Mouse (Mus musculus) 3134 (cell line): ENCODE measurements around the gene Susd6.
A peak's percentile ranks its signal among the peaks of the same experiment; 100 is the strongest.

ENCODE experiments used
- DNase-seq: peaks from one replicate; pipeline ENCODE4 v3.0.0-alpha.2; 2011; ENCODE audit warnings: low spot score; ENCODE audit not compliant: insufficient read length; ENCODE audit errors: extremely low read depth

The Susd6 gene

DNA sequence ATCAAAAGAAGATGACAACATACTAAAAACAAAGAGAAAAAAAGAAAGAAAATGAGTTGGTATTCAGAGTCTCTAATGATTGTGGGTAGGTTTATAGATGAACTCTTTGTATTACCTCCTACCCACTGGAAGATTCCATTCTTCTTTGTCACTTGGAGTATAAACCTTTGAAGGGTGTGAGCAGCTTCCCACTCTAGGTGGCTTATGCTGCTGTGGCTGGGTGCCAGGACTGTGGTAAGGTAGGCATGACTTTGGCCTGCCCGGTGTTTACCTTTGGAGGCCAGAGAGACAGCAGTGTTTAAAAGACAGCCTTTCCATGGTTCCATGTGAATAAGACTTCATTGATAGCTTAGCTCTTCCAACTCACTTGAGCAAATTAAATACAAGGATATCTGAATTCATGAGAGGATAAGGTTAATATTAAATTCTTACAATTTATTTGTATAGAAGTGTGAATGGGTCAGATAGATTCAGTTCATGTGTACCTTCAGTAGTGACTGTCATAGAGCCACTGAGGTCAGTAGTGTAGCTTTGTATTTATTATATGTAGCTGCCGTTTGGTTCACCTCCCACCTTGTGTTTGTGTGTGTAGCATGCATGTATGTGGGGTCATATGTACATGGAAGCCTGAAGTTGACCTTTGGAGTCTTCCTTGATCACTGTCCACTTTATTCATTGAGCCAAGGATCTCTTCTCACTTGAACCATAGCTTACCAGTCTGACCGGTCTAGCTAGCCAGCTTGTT, 44.0 kb downstream of the Susd6 start:
- peak; percentile 22 for DNase-seq

DNA sequence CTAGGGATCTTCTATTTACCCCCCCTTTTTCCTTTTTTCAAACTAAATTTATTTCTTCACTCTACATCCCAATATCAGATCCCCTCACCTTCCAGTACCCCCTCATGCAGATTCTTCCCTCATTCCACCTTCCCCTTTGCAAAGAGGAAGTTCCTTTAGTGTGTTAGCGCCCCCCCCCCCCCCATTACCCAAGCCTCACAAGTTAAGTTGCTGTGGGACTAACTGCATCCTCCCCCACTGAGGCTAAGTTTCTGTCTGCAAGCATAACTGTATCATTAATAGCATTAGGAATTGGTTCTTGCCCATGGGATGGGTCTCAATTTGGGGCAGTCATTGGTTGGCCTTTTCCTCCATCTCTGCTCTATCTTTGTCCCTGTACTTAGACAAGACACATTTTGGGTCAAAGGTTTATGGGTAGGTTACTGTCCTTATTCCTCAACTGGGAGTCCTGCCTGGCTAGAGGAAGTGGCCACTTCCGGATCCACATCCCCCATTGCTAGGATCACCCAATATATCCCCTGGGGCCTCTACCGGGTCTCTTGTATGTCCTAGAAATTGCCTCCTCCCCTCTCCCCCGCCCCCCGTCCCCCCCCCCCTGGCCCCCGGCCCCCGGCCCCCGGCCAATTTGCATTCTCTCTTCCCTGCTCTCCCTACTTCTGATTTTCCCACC, 44.7 kb downstream of the Susd6 start:
- DNase-seq, result no peak

DNA sequence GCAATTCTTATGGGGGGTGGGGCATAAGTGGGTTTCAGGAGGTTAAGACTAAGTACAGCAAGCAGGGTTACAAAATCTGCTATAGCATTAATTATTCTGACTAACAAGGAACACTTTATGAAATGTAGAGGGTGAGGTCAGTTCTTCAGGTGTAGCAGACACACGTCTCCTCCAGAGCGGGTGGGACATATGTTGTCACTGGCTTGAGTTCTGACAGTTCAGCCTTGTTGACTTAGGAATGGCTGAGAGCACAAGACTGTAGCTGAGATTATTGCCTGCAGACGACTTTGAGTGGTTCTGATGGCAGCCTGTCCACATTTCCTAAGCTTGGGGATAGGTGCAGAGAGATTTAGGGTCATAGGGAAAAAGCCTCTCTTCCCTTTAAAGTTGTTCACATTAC, 47.3 kb downstream of the Susd6 start:
- DNase-seq, result no peak

DNA sequence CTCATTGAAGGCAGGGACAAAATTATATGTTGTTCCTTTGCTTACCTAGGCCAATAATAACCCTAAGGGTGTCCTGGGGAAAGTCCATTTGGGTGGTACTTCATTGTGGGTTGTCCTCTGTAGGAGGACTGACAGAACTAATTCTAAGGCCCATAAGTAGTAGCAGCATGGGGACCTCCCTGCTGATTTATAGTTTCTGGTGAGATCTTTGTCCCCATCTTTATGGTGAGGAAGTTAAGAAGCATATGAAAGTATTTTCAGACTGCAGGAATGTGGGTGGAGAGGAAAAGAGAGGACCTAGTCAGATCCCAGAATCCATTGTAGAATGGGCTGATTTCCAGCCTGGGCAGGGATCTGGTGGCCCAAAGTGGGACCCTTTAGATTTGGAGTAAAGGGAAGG, 48.0 kb downstream of the Susd6 start:
- no peak for DNase-seq

DNA sequence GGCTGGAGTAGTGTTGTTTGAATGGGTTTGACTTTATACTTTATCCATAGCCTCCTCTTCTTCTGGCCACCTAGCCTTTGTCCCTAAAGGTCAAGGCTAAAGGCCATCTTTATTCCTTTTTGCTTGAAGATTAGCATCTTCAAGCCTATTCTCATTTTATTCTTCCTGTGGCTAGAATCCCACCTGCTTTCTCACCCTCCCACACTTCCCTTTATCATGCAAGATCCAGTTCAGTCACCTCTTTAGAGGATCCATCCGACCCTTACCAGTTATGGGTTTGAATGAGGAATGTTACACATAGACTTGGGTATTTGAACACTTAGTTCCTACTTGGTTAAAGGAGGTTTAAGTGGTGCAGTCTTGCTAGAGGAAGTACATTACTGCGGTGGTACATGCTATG, 48.5 kb downstream of the Susd6 start:
- no peak for DNase-seq

DNA sequence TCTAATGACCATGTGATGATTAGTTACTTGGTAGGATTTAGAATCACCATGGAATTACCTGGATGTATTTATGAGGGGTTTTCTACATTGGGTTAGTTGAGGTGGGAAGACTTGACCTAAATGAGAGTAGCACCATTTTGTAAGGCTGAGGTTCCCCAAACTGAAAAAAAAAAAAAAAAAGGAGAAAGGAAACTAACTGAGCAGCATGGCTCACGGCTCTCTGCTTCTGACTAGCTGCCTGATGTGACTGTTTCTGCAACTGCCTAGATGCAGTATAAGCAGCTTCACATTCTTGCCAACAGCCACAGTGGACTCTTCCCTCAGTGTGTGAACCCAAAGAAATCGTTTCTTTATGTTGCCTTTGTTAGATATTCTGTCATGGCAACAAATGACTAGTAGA, 49.3 kb downstream of the Susd6 start:
- DNase-seq, result no peak

DNA sequence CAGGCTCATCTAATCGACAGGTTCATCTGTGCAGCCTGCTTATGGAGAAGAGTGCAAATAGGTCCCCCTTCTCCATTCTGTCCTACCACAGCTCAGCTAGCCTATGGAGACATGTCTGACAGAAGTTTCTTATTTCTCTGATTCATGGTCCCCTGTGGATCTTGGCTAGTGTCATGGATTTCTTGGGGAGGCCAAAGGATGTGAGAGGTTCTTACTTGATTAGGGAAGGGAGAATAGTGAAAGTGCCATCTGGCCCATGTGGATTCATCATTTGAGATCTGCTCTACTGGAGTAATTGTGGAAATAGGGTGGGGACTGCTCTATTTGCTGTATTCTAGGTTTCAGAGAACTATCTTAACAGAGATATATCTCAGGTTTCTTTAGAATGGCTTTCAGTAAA, 51.3 kb downstream of the Susd6 start:
- no peak for DNase-seq

DNA sequence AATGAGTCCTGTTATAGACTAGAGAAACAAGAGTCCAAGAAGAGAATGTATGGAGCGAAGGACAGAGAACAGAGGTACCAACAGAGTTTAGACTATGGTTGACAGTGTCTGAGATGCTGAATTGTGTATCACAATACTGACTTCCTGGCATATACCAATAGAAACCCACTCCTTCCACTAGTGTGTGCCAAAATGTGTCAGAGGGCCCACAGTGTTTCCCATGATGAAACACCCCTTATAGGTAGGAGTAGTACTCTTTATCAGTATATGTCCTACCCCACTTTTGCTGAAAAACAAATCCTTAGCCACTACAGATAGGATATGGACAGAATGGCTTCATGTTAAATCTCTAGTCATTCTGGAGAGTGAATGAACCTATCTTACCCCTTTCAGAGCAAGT, 52.3 kb downstream of the Susd6 start:
- no peak for DNase-seq

DNA sequence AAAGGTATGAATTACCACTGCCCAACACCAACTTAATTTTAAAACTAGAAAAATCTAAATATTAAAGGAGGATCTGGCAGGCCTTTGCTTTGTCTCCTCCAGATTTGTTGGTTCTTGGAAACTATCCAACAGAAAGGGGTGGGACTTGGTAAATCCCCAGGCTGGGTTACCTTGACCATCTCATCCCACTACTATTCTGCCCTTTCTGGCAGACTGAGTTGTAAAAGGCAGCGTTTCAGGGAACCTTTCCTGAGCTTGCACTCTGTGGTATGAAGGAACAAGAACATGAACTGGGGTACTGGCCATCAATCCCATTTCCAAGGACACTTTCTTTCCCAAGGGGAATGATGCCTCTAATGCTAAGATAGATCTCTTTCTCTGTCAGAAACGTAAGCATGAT, 52.9 kb downstream of the Susd6 start:
- no peak for DNase-seq

DNA sequence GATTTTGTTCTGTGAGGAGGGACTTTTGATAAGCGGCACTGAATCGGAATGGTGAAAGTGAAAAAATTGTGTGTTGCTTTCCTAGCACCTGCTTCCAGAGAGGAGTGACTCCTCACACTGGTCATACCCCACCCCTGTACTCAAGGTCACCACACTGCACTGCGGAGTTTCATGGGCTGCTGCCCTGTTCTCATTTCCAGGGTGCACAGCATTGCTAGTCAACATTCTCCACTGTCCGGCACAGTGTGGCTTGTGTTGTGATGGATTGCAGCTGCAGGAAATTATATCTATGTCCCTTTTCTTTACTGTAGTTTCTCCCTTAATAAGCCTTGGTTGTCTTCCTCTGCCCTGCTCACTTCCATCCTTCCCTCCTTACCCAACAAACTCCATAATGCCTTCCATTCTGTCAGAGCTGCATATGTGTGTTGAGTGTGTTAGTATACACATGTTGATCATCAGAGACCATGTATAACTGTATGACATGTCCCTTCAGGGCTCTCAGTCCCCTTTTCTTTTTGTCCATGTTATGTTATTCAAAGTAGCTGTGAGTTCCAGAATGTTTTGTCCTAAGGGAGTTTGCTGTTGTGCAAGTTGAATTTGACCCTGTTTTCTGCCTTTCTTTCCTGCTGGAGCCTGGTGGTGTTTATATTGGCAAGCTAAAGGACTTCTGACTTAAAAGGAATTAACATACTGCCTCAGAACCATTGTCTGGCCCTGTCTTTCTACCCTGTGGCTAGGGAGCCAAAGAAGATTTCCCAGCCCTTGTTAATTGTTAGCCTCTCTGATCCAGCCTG, 53.5 kb downstream of the Susd6 start:
- no peak for DNase-seq

DNA sequence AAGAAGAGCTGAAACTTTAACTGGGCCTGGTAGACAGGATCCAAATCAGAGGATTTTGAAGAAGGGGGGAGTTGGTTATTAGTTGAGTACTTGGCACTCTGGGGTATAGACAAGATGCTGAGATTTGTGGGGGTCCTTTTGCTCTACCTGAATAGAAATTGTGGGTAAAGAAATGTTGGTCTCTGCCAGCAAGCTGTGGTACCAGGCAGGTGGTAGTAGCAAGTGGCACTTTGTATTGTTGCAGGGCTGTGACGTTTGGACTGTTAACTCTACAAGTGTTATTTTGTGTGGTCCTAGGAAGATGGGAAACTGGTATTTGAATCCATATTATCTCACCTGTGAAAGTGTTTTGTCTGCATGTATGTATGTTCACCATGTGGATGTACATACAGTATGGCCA, 55.6 kb downstream of the Susd6 start:
- no peak for DNase-seq

DNA sequence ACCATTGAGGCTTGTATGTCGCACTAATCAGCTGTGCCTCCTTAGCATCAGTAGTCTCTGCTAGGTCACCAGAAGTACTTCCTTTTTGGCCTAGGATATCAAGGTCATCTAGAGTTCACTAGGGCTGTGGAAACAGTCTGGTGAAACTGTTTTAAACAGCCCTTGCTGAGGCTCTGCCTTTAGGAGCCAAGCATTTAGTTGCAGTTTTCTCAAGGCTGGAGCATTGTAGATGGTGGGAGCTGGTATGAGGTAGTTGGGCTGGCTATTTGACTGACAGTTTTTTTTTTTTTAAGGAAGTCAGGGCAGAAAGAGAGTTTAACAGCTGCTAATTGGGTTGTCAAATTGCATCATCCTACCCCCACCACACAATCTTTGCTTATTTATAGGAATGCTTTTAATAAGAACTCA, 56.6 kb downstream of the Susd6 start:
- DNase-seq, result no peak

DNA sequence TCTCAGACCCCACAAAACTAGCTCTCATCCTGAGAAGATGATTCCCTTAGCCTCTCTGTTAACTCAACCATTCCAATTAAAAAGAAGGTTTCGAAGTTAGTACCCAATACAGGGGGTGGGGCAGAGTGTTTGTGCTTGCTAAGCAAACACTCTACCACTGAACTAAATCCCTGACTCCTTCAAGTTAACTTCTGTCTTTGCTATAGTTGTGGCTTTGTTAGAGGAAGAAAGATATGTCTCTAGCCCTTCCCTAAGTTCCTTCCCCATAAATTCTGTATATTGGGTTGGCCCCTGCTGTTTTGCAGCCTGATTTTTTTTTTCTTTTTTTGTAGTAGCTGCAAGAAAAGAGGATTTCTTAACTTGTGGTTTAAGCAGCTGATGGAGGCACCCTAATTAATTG, 61.7 kb downstream of the Susd6 start:
- no peak for DNase-seq

DNA sequence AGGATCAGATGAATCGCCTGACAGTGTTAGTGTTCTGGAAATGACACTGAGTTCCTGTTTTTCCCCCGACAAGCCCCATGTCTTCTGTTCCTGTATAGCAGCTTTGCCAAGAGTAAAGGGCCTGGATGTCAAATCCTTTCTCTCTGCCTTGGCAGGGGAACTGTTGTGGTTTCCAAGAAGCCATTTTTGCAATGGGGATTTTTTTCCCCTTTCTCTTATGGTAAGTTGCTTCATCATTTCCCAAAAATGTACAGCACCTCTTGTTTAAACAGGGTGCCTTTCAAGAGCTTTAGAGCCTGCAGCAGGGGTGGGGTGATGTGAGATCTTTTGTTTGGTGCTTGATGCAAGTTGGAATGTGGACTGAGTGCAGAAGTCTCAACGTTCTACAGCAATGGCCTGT, 63.4 kb downstream of the Susd6 start:
- peak; percentile 52 for DNase-seq

DNA sequence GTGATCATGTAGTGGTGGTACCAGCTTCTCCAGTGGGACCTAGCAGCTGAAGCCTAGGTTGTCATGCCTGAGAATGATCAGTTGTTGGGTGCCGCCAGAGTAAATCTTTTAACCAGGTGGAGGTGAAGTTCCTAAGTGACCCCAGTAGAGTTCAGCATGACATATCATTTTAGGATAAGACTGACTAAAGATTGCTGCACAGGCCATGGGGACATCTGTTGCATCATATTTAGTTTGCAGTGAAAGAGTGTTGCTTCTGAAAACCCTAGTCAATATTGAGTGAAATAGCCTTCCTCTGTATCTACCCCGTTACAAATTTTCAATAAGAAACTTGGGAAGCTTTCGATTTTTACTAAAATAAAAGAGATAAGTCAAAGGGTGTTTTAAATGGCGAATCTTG, 64.4 kb downstream of the Susd6 start:
- DNase-seq, result no peak

DNA sequence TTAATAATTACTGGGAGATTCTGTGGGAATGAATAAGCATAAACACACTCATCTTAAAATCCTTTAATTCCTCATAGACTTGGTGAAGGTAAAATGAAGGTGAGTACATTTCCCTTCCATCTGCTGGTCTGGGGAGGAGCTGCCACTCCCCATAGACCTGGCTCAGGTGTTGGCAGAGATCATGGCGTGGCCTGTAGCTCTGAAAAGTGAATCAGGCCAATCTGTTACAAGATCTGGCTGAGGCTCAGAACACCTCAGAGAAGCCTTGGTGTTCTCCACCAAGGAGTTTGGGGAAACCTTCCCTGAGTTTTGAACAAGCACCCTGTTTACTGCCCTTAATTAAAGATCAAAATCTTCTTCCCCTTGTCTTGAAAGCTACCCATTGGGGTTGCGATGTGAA, 64.8 kb downstream of the Susd6 start:
- DNase-seq, result no peak

DNA sequence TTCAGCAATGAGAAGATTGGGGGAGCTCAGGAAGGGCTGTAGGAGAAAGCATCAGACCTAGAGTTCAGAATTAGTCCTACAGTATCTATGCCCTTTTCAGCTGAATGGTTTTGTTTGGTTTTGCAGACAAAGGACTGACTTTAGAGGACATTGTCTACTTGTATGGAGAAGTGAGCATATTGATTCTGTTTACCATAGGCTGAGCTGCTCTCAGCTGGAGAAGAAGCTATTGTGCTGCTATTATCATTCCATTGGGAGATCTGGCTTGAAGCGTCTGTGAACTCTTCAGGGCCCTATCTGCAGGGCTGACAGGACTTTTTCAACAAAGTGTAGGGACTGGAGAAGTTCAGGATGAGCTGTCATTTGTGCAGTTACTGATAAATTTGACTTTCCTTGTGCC, 65.3 kb downstream of the Susd6 start:
- no peak for DNase-seq

DNA sequence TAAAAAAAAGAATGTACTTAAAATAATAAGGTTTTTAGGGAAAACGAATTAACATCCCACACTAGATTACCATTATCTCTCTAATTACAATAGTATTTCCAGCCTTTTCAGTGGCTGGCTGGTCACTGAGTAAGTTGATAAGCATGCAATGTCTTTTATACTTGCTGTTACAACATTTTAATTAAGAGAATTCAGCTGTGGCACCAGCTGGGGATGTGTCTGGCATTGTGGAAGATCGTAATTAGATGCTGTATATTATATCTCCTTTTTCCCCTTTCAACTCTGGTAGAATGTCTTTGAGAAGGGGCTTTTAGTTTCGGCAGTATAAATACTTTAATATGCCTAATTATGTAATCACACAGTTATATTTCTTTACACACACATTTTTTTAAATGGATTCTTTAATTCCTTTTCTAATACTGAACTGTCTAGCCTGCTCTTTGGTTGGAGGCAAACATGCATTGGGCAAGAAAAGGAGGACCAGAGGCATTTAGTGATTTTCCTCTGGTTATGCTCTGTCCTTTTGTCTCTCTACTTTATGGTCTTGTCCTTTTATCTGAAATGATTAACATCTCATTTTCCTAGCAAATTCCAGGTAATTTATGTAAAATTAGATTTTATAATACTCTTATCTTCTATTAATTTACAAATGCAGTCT, 67.5 kb downstream of the Susd6 start:
- DNase-seq, result no peak

DNA sequence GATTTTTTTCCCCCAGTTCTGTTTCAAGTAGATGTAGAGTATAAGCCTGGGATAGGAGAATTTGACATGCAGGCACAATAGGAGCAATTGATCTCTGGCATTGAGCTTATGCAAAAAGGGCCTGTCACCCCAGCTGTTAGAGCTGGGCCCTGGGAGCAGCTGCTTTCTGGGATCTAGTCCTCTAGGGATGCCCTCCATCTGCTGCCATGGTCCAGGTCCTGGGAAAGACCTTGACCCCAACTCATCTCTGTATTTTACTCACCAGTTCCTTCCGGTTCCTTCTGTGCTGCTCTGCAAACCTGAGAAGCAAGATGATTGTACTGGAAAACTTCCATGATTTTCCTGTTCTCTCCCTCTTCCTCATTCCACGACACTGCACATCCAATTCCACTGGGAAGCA, 68.0 kb downstream of the Susd6 start:
- no peak for DNase-seq

DNA sequence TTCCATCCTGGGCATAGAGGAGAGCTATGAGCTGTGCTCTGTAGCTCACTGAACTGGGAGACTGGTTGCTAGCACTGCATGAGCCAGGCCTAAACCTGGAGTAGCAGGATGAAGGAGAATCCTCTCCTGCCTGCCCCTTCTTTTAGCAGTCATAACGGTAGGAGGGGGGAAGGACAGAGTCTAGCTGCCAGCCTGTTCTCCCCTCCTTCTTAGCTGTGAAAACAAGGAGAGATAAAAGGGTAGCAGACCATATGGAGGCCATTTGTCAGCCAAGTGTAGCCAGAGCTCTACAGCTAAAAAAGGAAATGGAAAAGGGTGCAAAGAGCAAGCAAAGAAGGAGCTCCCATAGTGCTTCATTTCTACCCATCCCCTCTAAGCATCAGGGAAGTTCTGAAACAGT, 71.6 kb downstream of the Susd6 start:
- no peak for DNase-seq

DNA sequence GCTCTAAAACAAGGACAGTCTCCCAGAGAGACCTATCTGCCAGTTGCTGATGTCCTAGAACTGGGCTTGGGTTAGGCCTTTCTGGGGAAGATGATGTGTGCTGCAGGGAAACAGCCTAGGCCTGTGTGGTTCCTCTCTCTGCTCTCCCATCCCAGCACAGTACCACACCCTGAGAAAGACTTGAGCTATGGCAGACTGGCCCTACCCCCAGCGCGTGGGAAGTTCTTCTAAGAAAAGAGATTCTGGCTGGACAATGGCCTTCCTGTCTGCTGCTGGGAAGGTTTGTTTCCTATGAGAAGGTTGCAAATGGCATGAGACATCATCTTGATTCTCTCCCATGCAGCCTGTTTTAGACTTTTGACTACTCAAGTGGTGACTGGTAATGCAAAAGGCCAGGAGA, 73.1 kb downstream of the Susd6 start:
- DNase-seq, result no peak
